In the genomic region with DNA sequence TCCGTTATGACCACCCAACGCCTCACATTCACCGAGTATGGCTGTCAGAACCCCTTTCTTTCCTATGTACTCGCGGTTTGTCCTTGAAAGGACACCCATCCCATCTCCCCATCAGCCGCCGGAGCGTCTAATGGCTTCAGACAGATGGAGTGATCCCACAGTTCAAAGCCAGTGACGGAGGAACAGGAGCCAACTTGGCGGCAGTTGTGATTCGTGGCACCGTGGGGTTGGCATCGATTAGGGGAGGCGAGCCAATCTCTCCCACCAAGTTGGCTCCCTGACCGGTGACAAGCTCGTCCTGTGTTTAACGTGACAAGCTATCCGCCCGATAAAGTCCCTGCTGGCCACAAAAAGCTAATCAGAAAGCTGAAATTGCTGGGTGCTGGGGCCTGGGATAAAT, we compare ENCODE assay signal across 13 mouse cellular contexts. TPM values are rescaled to one million over a fixed set of nuclear protein-coding genes. Genes with fewer than 3 reads are reported as not detected.
DNase-seq lines count a peak whose midpoint lies in the region; ATAC-seq and TF ChIP-seq lines count a peak whose summit lies in the region.
"Had no signal": no experiment of that assay in that cellular context is flagged by ENCODE, and none has a peak within 500 bp of the region (broad histone marks: within the 10 kb centered on the region; RNA-seq: fewer than 3 reads in every experiment).

No protein-coding gene starts in this region.

- H3K9me3 ChIP-seq in hindbrain, postnatal 0 days (ENCODE audit: low read length) = no peaks in the 10 kb centered on the region
- no peaks in the 10 kb centered on the region for H3K9me3 ChIP-seq in neural tube, embryonic 15.5 days (replicated peaks)
- H3K9me3 ChIP-seq: embryonic facial prominence, embryonic 12.5 days had no signal

- DNase-seq in cerebellum, adult 11 months = peak; percentile 70
- DNase-seq in right cerebral cortex, adult 18-20 months = peak; percentile 40
- no peak for DNase-seq in right cerebral cortex, adult 2 months (ENCODE audit: low spot score in 2 of 2)
- DNase-seq in hindbrain, postnatal 0 days (ENCODE audit: low spot score) = peak; percentile 84
- no peak for DNase-seq in urinary bladder, adult 18-20 months (ENCODE audit: low spot score in 2 of 2)
- DNase-seq: heart, adult 2 months; heart, postnatal 4 days; lung, adult 18-20 months had no signal

- no peak overlapping the region for H3K4me2 ChIP-seq in hindbrain, postnatal 0 days (ENCODE audit: low read depth, low read length)
- H3K4me2 ChIP-seq in neural tube, embryonic 15.5 days = no peak overlapping the region
- H3K4me2 ChIP-seq: embryonic facial prominence, embryonic 12.5 days had no signal

- H3K27me3 ChIP-seq in hindbrain, postnatal 0 days (ENCODE audit: insufficient read depth, low read length) = no peaks in the 10 kb centered on the region
- no peaks in the 10 kb centered on the region for H3K27me3 ChIP-seq in neural tube, embryonic 15.5 days (replicated peaks)
- H3K27me3 ChIP-seq: embryonic facial prominence, embryonic 12.5 days had no signal

- ATAC-seq in cerebellum, adult (ENCODE audit: insufficient number of reproducible peaks, low FRiP score, low TSS enrichment) = no peak; the same call in 1 of the 2 replicates
- peak; percentile 57; the same call in 1 of the 2 replicates for ATAC-seq in hindbrain, postnatal 0 days
- ATAC-seq in neural tube, embryonic 15.5 days (ENCODE audit: low FRiP score) = no peak
- ATAC-seq in monocyte, adult 5-6 weeks (replicated peaks; ENCODE audit: insufficient number of reproducible peaks, low FRiP score, low TSS enrichment, poor library complexity, severe bottlenecking) = no peak

- H3K36me3 ChIP-seq in hindbrain, postnatal 0 days (ENCODE audit: insufficient read depth, low read length) = no peaks in the 10 kb centered on the region
- no peaks in the 10 kb centered on the region for H3K36me3 ChIP-seq in neural tube, embryonic 15.5 days
- H3K36me3 ChIP-seq: embryonic facial prominence, embryonic 12.5 days had no signal

- no peak overlapping the region for H3K4me3 ChIP-seq in hindbrain, postnatal 0 days (ENCODE audit: low read length)
- no peak overlapping the region for H3K4me3 ChIP-seq in neural tube, embryonic 15.5 days (replicated peaks)
- H3K4me3 ChIP-seq: embryonic facial prominence, embryonic 12.5 days; heart, adult 2 months had no signal

- no peak overlapping the region; the same call in 1 of the 2 replicates for H3K9ac ChIP-seq in hindbrain, postnatal 0 days (replicated peaks; ENCODE audit: low read length)
- no peak overlapping the region for H3K9ac ChIP-seq in neural tube, embryonic 15.5 days (replicated peaks)
- H3K9ac ChIP-seq: embryonic facial prominence, embryonic 12.5 days had no signal

- WGBS in hindbrain, postnatal 0 days = 50% methylated on average over 19 of the region's 19 CpGs
- 66% methylated on average over 19 of the region's 19 CpGs for WGBS in neural tube, embryonic 15.5 days

- peaks cover 30% of the 10 kb centered on the region for H3K4me1 ChIP-seq in hindbrain, postnatal 0 days (ENCODE audit: insufficient read depth, low read length)
- peaks cover 21% of the 10 kb centered on the region for H3K4me1 ChIP-seq in neural tube, embryonic 15.5 days

- peak overlapping the region; percentile 81 for H3K27ac ChIP-seq in hindbrain, postnatal 0 days
- H3K27ac ChIP-seq in neural tube, embryonic 15.5 days (replicated peaks) = peak overlapping the region; percentile 63; the same call in 1 of the 2 replicates
- H3K27ac ChIP-seq: embryonic facial prominence, embryonic 12.5 days; heart, adult 2 months; stomach, postnatal 0 days had no signal

- no peak for TF ChIP-seq CTCF in hindbrain, postnatal 0 days (IDR thresholded peaks at IDR 0.05; ENCODE audit: low read depth)

RNA-seq across cellular contexts. Expression of a gene that starts 50.0 kb away (rescaled TPM):
- total RNA-seq in hindbrain, postnatal 0 days (2014; rRNA removed) = 80.1 and 93.5 TPM in 2 replicates
- polyA plus RNA-seq in hindbrain, postnatal 0 days (2015; fragmentation: Nextera tagmentation; extraction: Ambion mirVana) = 39.5 and 43.5 TPM in 2 replicates
- 26.7 and 32.5 TPM in 2 replicates for polyA plus RNA-seq in neural tube, embryonic 15.5 days (2015; fragmentation: Nextera tagmentation; extraction: Ambion mirVana)
- total RNA-seq in monocyte, adult 5-6 weeks (2017) = 0.67 TPM in 1 of 3 replicates, not detected in the others

Comparison
In these comparisons a context has a peak if more than half of its experiments do, and no peak if none do; other contexts are left out.
1. DNase-seq: peak in cerebellum, adult 11 months (single experiment), right cerebral cortex, adult 18-20 months (single experiment) and hindbrain, postnatal 0 days (single experiment); none in right cerebral cortex, adult 2 months (0 of 2) and urinary bladder, adult 18-20 months (0 of 2).
2. RNA of a gene that starts 50.0 kb away (total RNA-seq): 80.1 to 93.5 TPM in hindbrain, postnatal 0 days; 0.67 TPM in monocyte, adult 5-6 weeks; every median in the first group is over 10 times any median in the second.